Mouse (Mus musculus) small intestine, adult 2 months (tissue): ENCODE data around the gene 4930407I10Rik. TPM values are rescaled to one million over a fixed set of nuclear protein-coding genes. Genes with fewer than 3 reads are reported as not detected.
A peak's percentile ranks its signal among the peaks of the same experiment; 100 is the strongest.

Experiments
- H3K27ac ChIP-seq: fragments of 200-500 bp; 2 replicates; pipeline ENCODE4 v1.5.1; 2012; ENCODE audit warnings: low read depth, low read length, control low read depth, inconsistent platforms; ENCODE audit not compliant: insufficient read depth
- H3K27me3 ChIP-seq: fragments of 200-500 bp; 2 replicates; pipeline ENCODE4 v1.6.1; 2012; ENCODE audit warnings: mild to moderate bottlenecking, moderate library complexity, low read length, inconsistent platforms; ENCODE audit not compliant: control insufficient read depth, insufficient read depth
- H3K36me3 ChIP-seq: fragments of 200-500 bp; 2 replicates; pipeline ENCODE4 v1.6.1; 2012; ENCODE audit warnings: mild to moderate bottlenecking, low read length, control low read depth, inconsistent platforms; ENCODE audit not compliant: control insufficient read depth, insufficient read depth
- H3K4me1 ChIP-seq: fragments of 200-500 bp; 2 replicates; pipeline ENCODE4 v1.6.1; 2012; ENCODE audit warnings: low read length, inconsistent platforms, mixed read lengths; ENCODE audit not compliant: control insufficient read depth, insufficient read depth, insufficient read length
- H3K4me3 ChIP-seq: fragments of 200-500 bp; 2 replicates; pipeline ENCODE4 v1.5.1; 2012; ENCODE audit warnings: low read depth, mild to moderate bottlenecking, control low read depth, inconsistent platforms, low read length, moderate library complexity
- CTCF ChIP-seq: fragments of 200-500 bp; IDR thresholded peaks from 2 replicates; pipeline ENCODE4 v1.5.1; 2012; ENCODE audit warnings: low read depth, mild to moderate bottlenecking, control low read depth, inconsistent platforms, low read length, moderate library complexity, mixed read lengths; ENCODE audit not compliant: insufficient replicate concordance, insufficient read length; ENCODE audit errors: extremely low read depth
- POLR2A ChIP-seq: fragments of 200-500 bp; IDR thresholded peaks from 2 replicates; pipeline ENCODE4 v1.6.1; 2012; ENCODE audit warnings: low read depth, mild to moderate bottlenecking, control low read depth, inconsistent platforms, low read length, moderate library complexity
- WGBS: fragments of 180-500 bp; shearing (Covaris S2); methylation state at CpG from one replicate; pipeline ENCODE4 v1.1.7; 2018; 5-methylcytosine and 5-hydroxymethylcytosine counted together
- polyA plus RNA-seq: library from polyadenylated mRNA; depleted of rRNA; stranded (reverse); fragments of >200 nt; gene quantifications from 2 replicates; pipeline ENCODE4 v1.2.3, GENCODE M21; 2012; rRNA removed

4930407I10Rik gene
- polyA plus RNA-seq = not detected in 2 replicates

DNA sequence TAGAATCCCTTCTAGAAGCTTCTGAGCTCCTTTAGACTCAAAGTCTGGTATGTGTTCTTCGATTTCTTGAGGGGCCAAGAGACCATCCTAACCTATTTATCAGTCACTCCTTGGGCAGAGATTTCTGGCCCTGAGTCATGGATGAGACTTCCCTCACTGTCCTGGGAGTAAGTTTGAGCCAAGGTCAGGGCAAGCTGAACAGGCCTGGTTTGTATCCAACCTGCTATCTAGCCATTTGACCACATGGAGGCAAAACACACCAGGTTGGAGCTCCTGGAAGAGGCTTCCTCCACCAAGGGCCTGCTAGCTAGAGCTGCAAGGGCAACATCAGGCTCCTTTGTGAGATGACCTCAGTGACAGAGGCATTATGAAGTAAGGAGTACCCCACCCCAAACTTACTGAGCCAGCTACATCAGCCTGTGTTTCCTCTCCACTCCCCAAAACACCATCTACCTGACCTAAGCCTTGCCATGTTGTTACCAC is at the start of gene 4930407I10Rik:
4930407I10Rik (plus strand) TSS at position 433 of the 483 bp plus-strand sequence.
- Histone ChIP-seq H3K36me3 (no peaks in the 10 kb centered on the region), H3K27ac (no peak within 1 kb of the TSS), H3K4me3 (no peak within 1 kb of the TSS), H3K27me3 (no peaks in the 10 kb centered on the region), H3K4me1 (no peaks in the 10 kb centered on the region)
- no peak for TF ChIP-seq CTCF
- TF ChIP-seq POLR2A = no peak
- 71% methylated on average over 1 of the region's 1 CpGs for WGBS

DNA sequence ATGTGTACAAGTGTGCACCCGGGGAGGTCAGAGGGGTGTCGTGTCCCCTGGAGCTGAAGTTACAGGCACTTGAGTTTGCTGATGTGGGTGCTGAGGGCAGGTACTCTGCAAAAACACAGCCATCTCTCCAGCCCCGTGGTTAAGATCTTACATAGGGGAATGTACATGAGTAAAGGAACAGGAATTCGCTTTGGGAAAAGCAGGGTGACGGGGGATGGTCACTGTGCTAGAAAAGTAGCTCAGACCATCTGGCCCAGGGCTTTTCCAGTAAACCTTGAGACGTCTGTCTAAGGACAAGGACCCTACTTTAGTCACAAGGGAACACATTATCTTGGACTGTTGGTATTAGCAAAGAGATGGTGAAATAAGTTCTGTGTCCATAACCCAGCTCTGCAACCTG is 47.0 kb upstream of the 4930407I10Rik start:
- TF ChIP-seq POLR2A = no peak
- TF ChIP-seq CTCF = no peak
- Histone ChIP-seq H3K4me1 (peaks cover 8% of the 10 kb centered on the region; the same call in 1 of the 2 replicates), H3K36me3 (peaks cover 2% of the 10 kb centered on the region; the same call in 1 of the 2 replicates), H3K27me3 (no peaks in the 10 kb centered on the region), H3K4me3 (no peak overlapping the region), H3K27ac (no peak overlapping the region)
- 84% methylated on average over 6 of the region's 6 CpGs for WGBS

DNA sequence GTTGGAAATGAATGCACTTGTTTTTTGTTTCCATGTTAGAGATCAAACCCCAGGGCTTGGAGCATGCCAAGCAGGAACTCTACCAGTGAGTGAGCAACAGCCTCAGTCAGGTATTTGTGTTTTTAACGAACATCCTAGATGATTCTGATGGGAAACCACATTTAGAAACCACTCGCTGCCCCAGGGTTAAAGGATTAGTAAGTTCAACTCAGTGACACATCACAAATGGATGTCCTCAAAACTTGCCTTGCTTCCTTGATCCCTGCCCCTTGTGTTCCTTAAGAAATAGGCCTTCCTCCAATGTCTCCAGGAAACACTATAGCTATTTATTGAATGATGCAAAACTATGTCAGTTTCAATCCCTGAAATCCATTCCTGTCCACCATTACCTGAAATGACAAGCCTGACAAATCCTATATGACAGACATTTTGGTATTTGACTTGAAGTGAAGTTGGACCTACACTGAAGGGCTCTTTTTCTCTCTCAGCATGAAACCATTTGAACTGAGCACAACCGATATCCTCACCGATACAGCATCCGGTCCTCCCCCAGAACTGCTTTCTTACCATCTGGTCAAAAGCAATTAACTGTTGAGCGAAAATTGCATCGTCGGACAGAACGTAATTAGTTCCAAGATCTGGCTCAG is 44.1 kb upstream of the 4930407I10Rik start:
- peaks cover 8% of the 10 kb centered on the region for H3K4me1 ChIP-seq
- H3K4me3 ChIP-seq = peak overlapping the region; percentile 78
- TF ChIP-seq POLR2A = no peak
- TF ChIP-seq CTCF = no peak
- WGBS = 14% methylated on average over 9 of the region's 9 CpGs
- H3K36me3 ChIP-seq = peaks cover 2% of the 10 kb centered on the region; the same call in 1 of the 2 replicates
- H3K27me3 ChIP-seq = no peaks in the 10 kb centered on the region
- peak overlapping the region; percentile 50 for H3K27ac ChIP-seq

DNA sequence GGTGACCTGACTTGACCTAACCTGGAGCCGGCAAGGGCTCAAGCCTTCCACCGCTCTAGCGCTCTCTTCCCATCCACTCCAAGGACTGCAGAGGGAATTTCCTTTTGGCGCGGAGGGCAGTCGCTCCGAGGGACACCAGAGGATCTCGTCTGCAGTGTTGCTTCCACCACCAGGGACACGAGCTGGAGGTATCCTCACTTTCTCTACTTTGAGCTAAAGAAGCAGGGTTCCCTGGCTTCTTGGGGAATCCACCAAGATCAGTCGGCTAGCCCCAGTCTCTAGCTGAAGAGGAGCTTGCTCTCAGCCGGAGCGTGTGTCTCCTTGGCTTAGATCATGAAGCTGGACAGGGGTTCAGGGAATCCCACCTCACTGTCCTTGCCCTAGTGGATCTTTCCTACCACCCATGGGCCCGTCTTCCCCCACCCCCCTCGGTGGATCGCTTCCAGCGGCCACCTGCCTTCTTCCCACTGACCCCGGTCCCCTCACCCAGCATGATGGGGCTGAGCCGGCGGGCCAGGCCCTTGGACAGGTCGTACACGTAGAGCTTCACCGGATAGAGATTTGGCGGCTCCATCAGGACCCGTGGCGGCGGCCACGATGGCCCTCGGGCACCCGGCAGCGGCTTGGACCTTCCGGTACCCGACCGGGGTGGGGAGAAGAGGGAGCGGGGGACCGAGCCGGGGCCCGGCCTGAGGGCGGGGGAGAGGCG is 43.4 kb upstream of the 4930407I10Rik start:
- TF ChIP-seq CTCF (peak; percentile 24; the same call in 1 of the 2 replicates), POLR2A (no peak)
- Histone ChIP-seq H3K36me3 (peaks cover 4% of the 10 kb centered on the region), H3K4me3 (peak overlapping the region; percentile 78), H3K4me1 (peaks cover 8% of the 10 kb centered on the region), H3K27ac (peak overlapping the region; percentile 50), H3K27me3 (no peaks in the 10 kb centered on the region)
- under 1% methylated on average over 39 of the region's 39 CpGs for WGBS

DNA sequence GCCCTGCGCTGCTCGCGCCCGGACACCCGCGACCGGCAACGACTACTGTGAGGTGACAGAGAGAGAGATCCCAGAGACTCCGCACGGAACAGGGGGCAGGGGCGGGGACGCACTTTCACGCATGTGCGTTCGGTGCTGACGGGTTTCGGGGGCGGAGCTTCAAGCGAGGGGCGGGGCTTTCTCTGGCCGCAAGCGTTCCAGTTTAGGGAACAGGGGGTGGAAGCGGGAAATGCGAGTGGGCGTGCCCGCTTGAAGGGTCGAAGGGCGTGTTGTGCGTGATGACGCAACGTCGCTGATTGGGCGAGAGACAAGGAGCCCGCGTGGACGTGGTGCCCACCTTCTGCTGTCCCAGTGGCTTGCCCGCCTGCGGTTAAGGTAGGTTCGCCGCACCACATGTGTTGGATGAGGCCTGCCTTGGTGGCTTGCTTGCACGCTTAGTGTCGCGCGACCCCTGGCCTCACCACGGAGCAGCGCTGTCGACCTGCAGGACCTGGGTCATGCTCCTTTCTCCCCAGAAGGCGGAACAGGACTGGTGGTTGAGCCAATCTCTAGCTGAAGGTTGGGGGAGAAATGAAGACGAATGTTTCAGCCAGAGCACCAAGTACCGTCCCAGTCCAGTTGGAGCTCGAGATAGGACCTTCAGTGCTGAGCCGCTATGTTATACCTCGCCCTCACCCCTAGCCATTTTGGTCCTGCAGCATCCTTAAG is 42.7 kb upstream of the 4930407I10Rik start:
- peak overlapping the region; percentile 58 for H3K27ac ChIP-seq
- no peaks in the 10 kb centered on the region for H3K27me3 ChIP-seq
- TF ChIP-seq POLR2A (peak; percentile 84; the same call in 1 of the 2 replicates), CTCF (no peak)
- under 1% methylated on average over 53 of the region's 53 CpGs for WGBS
- H3K4me1 ChIP-seq = peaks cover 8% of the 10 kb centered on the region
- peak overlapping the region; percentile 78 for H3K4me3 ChIP-seq
- peaks cover 4% of the 10 kb centered on the region for H3K36me3 ChIP-seq

DNA sequence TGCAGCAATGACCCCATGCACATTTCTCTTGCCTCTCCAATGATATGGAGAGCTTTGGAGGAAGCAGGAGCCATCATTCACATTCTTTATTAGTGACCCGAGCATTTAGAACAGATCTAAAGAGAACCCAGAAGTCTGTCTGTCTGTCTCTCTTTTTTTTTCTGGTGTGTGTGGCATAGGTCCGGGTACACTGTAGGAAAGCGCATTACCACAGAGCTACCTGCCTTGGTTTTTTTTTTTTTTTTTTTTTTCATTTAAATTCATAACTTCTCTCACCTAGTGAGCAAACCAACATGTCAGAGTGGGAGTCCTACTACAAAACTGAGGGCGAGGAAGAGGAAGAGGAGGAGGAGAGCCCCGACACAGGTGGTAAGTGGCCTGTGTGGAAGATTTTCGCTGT is 42.1 kb upstream of the 4930407I10Rik start:
- H3K27ac ChIP-seq = peak overlapping the region; percentile 58
- TF ChIP-seq POLR2A (no peak), CTCF (no peak)
- peak overlapping the region; percentile 78 for H3K4me3 ChIP-seq
- peaks cover 4% of the 10 kb centered on the region for H3K36me3 ChIP-seq
- H3K4me1 ChIP-seq = peaks cover 8% of the 10 kb centered on the region
- H3K27me3 ChIP-seq = no peaks in the 10 kb centered on the region
- 3% methylated on average over 6 of the region's 6 CpGs for WGBS
